Mouse (Mus musculus) E14TG2a.4 (cell line): ENCODE results near the gene Robo1.

Source experiments
- CTCF ChIP-seq: conservative IDR thresholded peaks from 2 replicates; pipeline ENCODE4 v1.5.1; 2014; ENCODE audit warnings: low read length
- NANOG ChIP-seq: IDR thresholded peaks from 2 replicates; pipeline ENCODE4 v1.6.1; 2014; ENCODE audit warnings: borderline replicate concordance, low read length, mixed read lengths

- TF ChIP-seq CTCF = no peak
- no peak for TF ChIP-seq NANOG
These were observed 31.6 kb upstream of the Robo1 start for GRCm38 (mm10) chr16:72276390-72277074.
